Mouse (Mus musculus): ENCODE data around the gene 9830107B12Rik. TPM values are rescaled to one million over a fixed set of nuclear protein-coding genes. Genes with fewer than 3 reads are reported as not detected.
"Not testable (repeated sequence)": the region's sequence is repeated elsewhere in the genome, so short reads cannot be mapped to it uniquely, and the experiment has no call there.

Gene 9830107B12Rik
- polyA plus RNA-seq (2012; rRNA removed): not detected in 2 replicates

DNA sequence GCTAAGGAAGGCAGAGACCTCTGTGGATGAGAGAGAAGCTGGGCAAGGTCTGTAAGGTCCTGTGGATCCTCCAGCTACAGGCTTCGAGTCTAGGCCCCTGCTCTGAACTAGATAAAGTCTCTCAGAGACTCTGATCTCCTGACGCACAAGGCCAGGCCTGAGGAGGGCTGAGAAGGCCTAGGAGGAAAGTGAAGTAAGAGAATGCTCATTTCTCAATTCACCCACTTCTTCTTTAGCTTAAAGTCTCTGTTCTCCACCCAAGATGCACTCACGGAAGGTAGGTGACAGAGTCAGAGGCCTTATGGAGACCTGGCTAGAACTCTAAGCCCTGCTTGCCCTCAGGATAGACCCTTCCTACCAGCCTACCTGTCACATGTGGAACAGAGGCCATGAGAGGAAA lies at the start of gene 9830107B12Rik:
TSS of gene 9830107B12Rik (minus strand) at position 149 of the 400 bp plus-strand sequence.
- Histone ChIP-seq H3K4me1 (ENCODE audit: control insufficient read depth, insufficient read depth, low read length) (no peaks in the 10 kb centered on the region), H3K27me3 (ENCODE audit: control insufficient read depth, insufficient read depth, low read length) (no peaks in the 10 kb centered on the region), H3K27ac (ENCODE audit: insufficient read depth, low read length) (no peak within 1 kb of the TSS), H3K4me3 (replicated peaks; ENCODE audit: insufficient read depth, low read depth, low read length) (no peak within 1 kb of the TSS)
- WGBS: 77% methylated on average over 3 of the region's 3 CpGs
- DNase-seq: no peak
- no peak for TF ChIP-seq POLR2A (IDR thresholded peaks at IDR 0.05; ENCODE audit: borderline replicate concordance, insufficient read depth, low read length)
- TF ChIP-seq CTCF (IDR thresholded peaks at IDR 0.05; ENCODE audit: borderline replicate concordance, insufficient read depth, low read depth, low read length): no peak

DNA sequence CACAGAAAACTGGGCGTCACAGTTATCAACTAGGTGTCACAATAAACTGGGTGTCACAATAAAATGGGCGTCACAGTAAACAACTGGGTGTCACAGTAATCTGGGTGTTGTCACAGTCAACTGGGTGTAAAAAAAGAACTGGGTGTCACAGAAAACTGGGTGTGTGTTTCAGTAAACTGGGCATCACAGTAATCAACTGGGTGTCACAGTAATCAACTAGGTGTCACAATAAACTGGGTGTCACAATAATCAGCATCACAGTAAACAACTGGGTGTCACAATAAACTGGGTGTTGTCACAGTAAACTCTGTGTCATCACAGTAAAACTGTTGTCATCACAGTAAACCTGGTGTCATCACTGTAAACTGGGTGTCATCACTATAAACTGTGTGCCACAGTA lies 46.3 kb upstream of the 9830107B12Rik start:
- 84% methylated on average over 2 of the region's 2 CpGs for WGBS
- Histone ChIP-seq H3K4me3 (replicated peaks; ENCODE audit: insufficient read depth, low read depth, low read length) (no peak overlapping the region), H3K27me3 (ENCODE audit: control insufficient read depth, insufficient read depth, low read length) (no peaks in the 10 kb centered on the region), H3K27ac (ENCODE audit: insufficient read depth, low read length) (no peak overlapping the region), H3K4me1 (ENCODE audit: control insufficient read depth, insufficient read depth, low read length) (no peaks in the 10 kb centered on the region)
- no peak for DNase-seq
- TF ChIP-seq CTCF (IDR thresholded peaks at IDR 0.05; ENCODE audit: borderline replicate concordance, insufficient read depth, low read depth, low read length) (no peak), POLR2A (IDR thresholded peaks at IDR 0.05; ENCODE audit: borderline replicate concordance, insufficient read depth, low read length) (no peak)

DNA sequence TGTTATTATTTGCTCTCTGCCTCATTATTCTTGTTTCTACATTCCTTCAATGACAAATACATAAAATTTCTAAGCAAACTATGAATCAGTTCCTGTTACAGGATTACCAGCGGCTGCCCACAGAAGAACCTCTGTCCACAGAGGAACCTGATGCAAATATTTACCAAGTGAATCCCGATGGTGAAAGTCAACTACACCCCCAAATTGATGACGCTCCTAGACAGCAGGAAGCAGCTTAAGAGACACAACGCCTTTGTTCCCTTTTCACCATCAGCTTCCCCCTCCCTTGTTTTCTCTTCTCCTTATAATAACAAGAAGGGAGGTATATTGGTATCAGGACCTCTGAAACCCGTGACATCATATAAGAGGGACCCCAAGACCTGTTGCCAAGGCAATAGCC lies 39.2 kb upstream of the 9830107B12Rik start:
- DNase-seq: no peak
- H3K27me3 ChIP-seq (ENCODE audit: control insufficient read depth, insufficient read depth, low read length): no peaks in the 10 kb centered on the region
- H3K27ac ChIP-seq (ENCODE audit: insufficient read depth, low read length): no peak overlapping the region
- no peaks in the 10 kb centered on the region for H3K4me1 ChIP-seq (ENCODE audit: control insufficient read depth, insufficient read depth, low read length)
- no peak overlapping the region for H3K4me3 ChIP-seq (replicated peaks; ENCODE audit: insufficient read depth, low read depth, low read length)
- no peak for TF ChIP-seq POLR2A (IDR thresholded peaks at IDR 0.05; ENCODE audit: borderline replicate concordance, insufficient read depth, low read length)
- TF ChIP-seq CTCF (IDR thresholded peaks at IDR 0.05; ENCODE audit: borderline replicate concordance, insufficient read depth, low read depth, low read length): no peak
- 69% methylated on average over 5 of the region's 5 CpGs for WGBS

DNA sequence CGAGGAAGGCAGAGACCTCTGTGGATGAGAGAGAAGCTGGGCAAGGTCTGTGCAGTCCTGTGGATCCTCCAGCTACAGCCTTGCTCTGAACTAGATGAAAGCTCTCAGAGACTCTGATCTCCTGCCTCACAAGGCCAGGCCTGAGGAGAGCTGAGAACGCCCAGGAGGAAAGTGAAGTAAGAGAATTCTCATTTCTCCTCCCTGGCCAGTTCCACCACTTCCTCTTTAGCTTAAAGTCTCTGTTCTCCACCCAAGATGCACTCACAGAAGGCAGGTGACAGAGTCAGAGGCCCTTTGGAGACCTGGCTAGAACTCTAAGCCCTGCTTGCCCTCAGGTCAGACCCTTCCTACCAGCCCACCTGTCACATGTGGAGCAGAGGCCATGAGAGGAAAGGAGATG lies 21.0 kb upstream of the 9830107B12Rik start, which contains the start of gene A530064D06Rik:
TSS of gene A530064D06Rik (minus strand) at position 173 of the 400 bp plus-strand sequence.
- H3K27ac ChIP-seq (ENCODE audit: insufficient read depth, low read length): not testable (repeated sequence)
- WGBS: 72% methylated on average over 2 of the region's 2 CpGs

DNA sequence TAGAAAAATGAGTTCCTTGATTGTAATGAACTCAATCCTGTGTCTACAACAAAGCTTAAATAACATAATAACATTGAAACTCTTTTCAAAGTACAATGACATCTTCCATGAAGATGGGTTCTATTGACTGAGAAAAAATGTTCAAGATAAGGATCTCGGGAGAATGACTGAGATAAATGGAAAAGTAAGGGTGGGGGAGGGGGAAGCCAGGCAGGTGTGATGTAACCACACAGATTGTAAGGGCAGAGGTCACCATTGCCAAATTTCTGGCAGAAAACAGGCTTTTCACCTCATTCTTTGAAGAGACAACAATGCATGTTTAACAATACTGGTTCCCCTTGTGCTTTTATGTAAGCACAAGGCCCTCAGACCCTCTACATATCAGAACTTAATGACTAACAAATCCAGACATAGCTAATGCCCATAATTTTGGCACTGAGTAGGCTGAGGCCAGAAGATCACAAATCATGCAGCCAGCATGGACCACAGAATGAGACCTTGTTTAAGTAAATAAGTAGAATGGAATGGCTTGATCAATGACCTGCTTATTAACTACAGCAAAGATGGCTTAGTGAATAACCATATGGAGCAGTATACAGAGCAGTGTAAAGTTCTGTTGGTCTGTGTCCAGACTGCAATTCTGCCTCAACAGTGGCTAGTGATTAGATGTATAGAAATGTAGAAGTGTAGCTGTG lies 11.5 kb upstream of the 9830107B12Rik start:
- H3K4me1 ChIP-seq (ENCODE audit: control insufficient read depth, insufficient read depth, low read length): no peaks in the 10 kb centered on the region; the same call in 1 of the 2 replicates
- no peak overlapping the region for H3K4me3 ChIP-seq (replicated peaks; ENCODE audit: insufficient read depth, low read depth, low read length)
- no peak for DNase-seq
- 45% methylated on average over 1 of the region's 1 CpGs for WGBS
- no peaks in the 10 kb centered on the region for H3K27me3 ChIP-seq (ENCODE audit: control insufficient read depth, insufficient read depth, low read length)
- H3K27ac ChIP-seq (ENCODE audit: insufficient read depth, low read length): no peak overlapping the region
- TF ChIP-seq POLR2A (IDR thresholded peaks at IDR 0.05; ENCODE audit: borderline replicate concordance, insufficient read depth, low read length) (no peak), CTCF (IDR thresholded peaks at IDR 0.05; ENCODE audit: borderline replicate concordance, insufficient read depth, low read depth, low read length) (no peak)

More for the DNA sequence above, 21.0 kb upstream of the 9830107B12Rik start, which contains the start of gene A530064D06Rik:
- not testable (repeated sequence) for H3K4me1 ChIP-seq (ENCODE audit: control insufficient read depth, insufficient read depth, low read length); H3K27me3 ChIP-seq (ENCODE audit: control insufficient read depth, insufficient read depth, low read length); H3K4me3 ChIP-seq (replicated peaks; ENCODE audit: insufficient read depth, low read depth, low read length); DNase-seq

DNA sequence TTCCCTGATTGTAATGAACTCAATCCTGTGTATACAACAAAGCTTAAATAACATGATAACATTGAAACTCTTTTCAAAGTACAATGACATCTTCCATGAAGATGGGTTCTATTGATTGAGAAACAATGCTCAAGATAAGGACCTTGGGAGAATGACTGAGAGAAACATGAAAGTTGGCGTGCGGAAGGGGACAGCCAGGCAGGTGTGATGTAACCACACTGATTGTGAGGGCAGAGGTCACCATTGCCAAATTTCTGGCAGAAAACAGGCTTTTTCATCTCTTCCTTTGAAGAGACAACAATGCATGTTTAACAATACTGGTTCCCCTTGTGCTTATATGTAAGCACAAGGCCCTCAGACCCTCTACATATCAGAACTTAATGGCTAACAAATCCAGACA lies 13.3 kb downstream of the 9830107B12Rik start:
- no peak for DNase-seq

DNA sequence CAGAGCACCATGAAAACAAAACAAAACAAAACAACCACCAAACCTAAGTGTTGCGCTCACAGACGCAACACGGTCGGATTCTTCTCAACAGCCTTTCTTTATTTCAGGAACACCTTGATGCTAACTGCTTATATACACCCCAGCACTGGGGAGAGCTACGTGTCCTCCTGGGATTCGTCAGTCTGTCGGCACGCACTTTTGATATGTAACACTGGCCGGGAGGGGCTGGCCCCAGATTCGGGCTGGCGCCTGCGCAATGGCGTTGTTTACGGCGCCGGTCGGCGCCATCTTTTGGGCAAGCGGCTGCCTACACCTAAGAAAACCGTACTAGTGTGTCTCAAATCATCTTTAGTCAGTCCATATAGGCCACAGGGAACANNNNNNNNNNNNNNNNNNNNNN lies 25.6 kb downstream of the 9830107B12Rik start:
- no peak overlapping the region for H3K4me3 ChIP-seq (replicated peaks; ENCODE audit: insufficient read depth, low read depth, low read length)
- no peak overlapping the region for H3K27ac ChIP-seq (ENCODE audit: insufficient read depth, low read length)
- H3K27me3 ChIP-seq (ENCODE audit: control insufficient read depth, insufficient read depth, low read length): no peaks in the 10 kb centered on the region
- H3K4me1 ChIP-seq (ENCODE audit: control insufficient read depth, insufficient read depth, low read length): no peaks in the 10 kb centered on the region
- 95% methylated on average over 20 of the region's 20 CpGs for WGBS
- DNase-seq: no peak
- TF ChIP-seq POLR2A (IDR thresholded peaks at IDR 0.05; ENCODE audit: borderline replicate concordance, insufficient read depth, low read length) (no peak), CTCF (IDR thresholded peaks at IDR 0.05; ENCODE audit: borderline replicate concordance, insufficient read depth, low read depth, low read length) (no peak)

More for the DNA sequence above, 13.3 kb downstream of the 9830107B12Rik start:
- Histone ChIP-seq H3K27ac (ENCODE audit: insufficient read depth, low read length) (no peak overlapping the region), H3K4me3 (replicated peaks; ENCODE audit: insufficient read depth, low read depth, low read length) (no peak overlapping the region), H3K4me1 (ENCODE audit: control insufficient read depth, insufficient read depth, low read length) (no peaks in the 10 kb centered on the region), H3K27me3 (ENCODE audit: control insufficient read depth, insufficient read depth, low read length) (no peaks in the 10 kb centered on the region)
- 86% methylated on average over 2 of the region's 2 CpGs for WGBS
- TF ChIP-seq CTCF (IDR thresholded peaks at IDR 0.05; ENCODE audit: borderline replicate concordance, insufficient read depth, low read depth, low read length): no peak
- TF ChIP-seq POLR2A (IDR thresholded peaks at IDR 0.05; ENCODE audit: borderline replicate concordance, insufficient read depth, low read length): no peak

DNA sequence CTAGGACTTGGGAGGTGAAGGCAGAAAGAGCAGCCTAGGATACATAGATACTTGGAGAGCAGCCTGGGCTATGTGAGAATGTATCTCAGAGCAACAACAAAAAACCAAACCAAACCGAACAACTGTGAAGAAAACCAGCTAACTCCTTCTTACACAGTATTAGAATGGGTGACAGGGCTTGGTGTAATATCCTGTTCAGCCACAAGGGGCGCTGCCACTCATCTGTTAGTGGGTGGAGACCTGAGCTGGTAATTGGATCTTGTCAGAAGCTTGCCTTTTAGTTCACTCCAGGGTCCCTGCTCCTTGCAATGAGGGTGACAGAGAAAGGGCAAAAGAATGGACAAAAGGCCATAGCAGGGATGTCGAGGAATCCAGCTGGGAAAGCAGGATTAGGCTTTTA lies 26.4 kb downstream of the 9830107B12Rik start:
- H3K4me3 ChIP-seq (replicated peaks; ENCODE audit: insufficient read depth, low read depth, low read length): no peak overlapping the region
- no peaks in the 10 kb centered on the region for H3K27me3 ChIP-seq (ENCODE audit: control insufficient read depth, insufficient read depth, low read length)
- H3K27ac ChIP-seq (ENCODE audit: insufficient read depth, low read length): no peak overlapping the region
- peak; percentile 72 for TF ChIP-seq CTCF (IDR thresholded peaks at IDR 0.05; ENCODE audit: borderline replicate concordance, insufficient read depth, low read depth, low read length)
- TF ChIP-seq POLR2A (IDR thresholded peaks at IDR 0.05; ENCODE audit: borderline replicate concordance, insufficient read depth, low read length): no peak
- no peaks in the 10 kb centered on the region for H3K4me1 ChIP-seq (ENCODE audit: control insufficient read depth, insufficient read depth, low read length)
- 23% methylated on average over 3 of the region's 3 CpGs for WGBS
- peak; percentile 29 to 61 for DNase-seq

Data from cerebellum, adult 2 months (tissue).